Mouse (Mus musculus) thymus, postnatal 25 days (tissue): ENCODE results near the gene 4632433K11Rik.

Source experiments
- DNase-seq: peaks from one replicate; pipeline ENCODE4 v3.0.0; 2022

Gene 4632433K11Rik

GRCm38 (mm10) chr7:5020000-5020681 lies 13.8 kb upstream of the 4632433K11Rik start, which contains the start of the genes Zfp865 and Ccdc106:
Gene Zfp865, plus strand, starts transcription at chr7:5020376.
Gene Ccdc106, plus strand, starts transcription at chr7:5020553.
- DNase-seq = peak; percentile 99

DNA sequence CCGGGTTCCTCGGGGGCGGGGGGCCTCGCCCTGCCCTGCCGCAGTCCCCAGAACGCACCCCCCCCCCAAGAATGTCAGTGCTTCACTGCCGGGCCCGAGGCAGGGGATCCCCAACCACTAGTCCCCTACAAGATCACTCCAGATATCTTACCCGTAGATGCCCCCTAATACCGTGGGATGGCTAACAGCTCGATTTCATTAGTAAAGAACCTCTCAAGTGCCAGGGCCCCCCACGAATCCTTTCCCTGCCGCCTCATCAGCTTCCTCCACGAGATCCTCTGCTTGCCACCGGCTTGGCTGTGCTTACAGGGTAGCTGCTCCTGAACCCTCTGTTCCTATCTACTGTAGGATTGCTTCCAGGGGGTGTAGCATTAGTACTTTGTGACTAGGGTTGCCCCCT lies 13.2 kb upstream of the 4632433K11Rik start:
- DNase-seq = no peak

DNA sequence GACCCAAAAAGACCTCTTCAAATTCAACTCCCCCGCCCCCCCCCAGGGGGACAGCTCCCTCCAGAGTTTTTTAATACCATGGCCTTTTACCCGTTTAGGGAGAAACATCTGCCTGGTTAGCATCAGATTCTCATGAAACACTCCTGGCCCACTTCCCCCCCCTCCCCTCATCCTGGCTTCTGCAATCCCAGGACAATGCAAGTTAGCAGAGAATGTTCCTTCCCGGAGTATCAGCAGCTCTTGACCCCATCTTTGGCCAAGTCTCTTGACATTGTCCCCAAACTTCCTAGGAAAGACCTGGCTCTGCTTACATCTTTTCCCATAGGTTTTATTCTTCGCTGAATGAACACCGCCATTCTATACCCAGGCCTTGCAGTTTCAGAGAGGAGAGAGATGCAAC lies 12.7 kb upstream of the 4632433K11Rik start:
- no peak for DNase-seq

DNA sequence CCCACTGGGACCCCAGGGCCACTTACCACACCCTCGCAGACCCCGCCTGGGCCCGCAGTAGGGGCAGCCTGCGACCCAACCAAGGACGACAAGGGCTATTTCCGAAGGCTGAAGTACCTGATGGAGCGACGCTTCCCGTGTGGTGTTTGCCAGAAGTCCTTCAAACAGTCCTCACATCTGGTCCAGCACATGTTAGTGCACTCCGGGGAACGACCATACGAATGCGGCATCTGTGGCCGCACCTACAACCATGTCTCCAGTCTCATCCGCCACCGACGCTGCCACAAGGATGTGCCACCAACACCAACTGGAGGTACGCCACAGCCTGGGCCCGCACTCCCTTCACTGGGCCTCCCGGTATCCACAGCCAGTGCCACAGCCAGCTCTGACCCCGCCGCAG lies 4.4 kb upstream of the 4632433K11Rik start:
- no peak for DNase-seq

- DNase-seq = no peak
Observed at GRCm38 (mm10) chr7:5029946-5030345, 4.0 kb upstream of the 4632433K11Rik start.

- DNase-seq = no peak
Observed at GRCm38 (mm10) chr7:5030554-5031275, 3.2 kb upstream of the 4632433K11Rik start.

GRCm38 (mm10) chr7:5031496-5031895 lies 2.4 kb upstream of the 4632433K11Rik start:
- DNase-seq = no peak

- DNase-seq = no peak
Observed at GRCm38 (mm10) chr7:5035628-5036027, 1.7 kb downstream of the 4632433K11Rik start.

DNA sequence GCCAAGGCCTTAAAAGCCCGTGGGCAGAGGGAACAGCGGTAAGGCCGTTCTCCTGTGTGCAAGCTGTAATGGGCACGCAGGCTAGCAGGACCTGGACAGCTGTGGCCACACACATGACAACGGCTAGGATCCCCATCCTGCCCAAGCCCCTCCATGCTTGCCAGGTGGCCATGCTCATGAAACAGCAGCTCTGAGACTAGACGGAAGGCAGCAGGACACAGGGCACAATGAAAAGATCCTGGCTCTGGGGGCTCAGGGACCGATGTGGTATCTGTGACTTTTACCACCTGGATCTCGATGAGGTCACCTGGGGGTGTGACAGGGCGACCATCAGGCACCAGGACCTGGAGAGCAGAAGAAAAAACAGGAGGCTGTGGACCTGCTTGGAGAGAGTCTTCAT lies 2.2 kb downstream of the 4632433K11Rik start:
- DNase-seq = no peak

DNA sequence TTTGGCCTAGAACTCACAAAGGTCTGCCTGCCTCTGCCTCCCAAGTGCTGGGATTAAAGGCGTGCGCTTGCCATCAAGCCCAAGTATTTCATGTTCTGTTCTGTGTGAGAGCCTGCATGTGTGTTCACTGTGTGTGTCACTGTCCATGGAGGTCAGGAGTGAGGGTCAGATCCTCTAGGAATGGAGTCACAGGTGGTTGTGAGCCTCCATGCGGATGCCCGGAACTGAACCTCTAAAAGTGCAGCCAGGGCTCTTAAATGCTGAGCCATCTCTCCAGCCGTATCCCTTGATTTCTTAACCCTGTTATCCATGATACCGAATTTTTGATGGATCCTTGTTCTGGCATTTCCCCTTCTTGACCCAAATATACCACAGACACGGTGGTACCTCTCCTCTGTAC lies 3.1 kb downstream of the 4632433K11Rik start:
- DNase-seq = no peak

DNA sequence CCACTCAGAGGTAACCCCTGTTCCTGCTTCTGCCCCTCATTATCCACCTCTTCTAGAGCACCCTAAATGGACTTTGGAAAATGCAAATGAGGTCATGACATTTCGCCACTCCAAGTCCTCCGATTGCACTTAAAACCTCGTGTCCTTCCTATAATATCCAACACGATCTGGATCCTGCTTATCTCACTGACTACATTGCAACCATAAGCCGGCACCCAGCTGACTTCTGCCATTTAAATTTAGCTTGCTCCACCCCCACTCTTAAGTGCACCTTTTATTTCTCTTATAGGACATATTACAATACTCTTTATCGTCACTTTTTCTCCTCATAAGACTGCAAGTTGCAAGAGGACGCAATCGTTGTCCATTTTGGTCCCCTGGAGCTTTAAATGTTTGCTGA lies 3.5 kb downstream of the 4632433K11Rik start:
- DNase-seq = no peak

DNA sequence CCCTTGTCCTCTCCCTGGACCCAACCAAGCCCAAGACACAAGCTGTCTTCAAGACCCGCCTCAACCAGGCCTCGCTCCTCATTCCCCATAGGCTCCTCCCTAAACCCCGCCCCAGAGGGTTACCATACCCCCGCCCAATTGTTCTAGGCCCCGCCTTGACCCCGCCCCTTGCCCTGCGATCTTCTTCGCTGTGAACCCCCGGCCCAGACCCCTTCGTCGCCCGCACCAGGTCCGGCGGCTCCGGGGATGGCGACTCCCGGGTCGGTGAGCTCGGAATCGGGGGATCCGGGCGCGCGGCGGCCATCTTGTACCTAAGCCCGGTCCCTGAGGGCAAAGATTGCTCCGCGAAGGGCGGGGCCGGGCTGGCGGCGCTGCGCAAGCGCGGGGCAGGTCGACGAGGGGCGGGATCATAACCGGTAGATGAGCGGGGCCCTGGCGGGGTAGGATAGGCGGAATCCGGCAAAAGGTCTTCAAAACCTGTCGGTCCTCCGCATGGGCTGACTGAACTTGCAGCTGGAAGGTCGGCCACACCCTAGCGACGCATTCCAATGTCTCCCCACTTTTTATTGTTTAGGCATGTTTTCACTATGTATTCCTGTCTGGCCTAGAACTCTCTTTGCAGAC lies 4.3 kb downstream of the 4632433K11Rik start, which contains the start of gene Zfp784:
Zfp784 (minus strand) TSS at position 338 of the 624 bp plus-strand sequence.
- DNase-seq = peak; percentile 95

DNA sequence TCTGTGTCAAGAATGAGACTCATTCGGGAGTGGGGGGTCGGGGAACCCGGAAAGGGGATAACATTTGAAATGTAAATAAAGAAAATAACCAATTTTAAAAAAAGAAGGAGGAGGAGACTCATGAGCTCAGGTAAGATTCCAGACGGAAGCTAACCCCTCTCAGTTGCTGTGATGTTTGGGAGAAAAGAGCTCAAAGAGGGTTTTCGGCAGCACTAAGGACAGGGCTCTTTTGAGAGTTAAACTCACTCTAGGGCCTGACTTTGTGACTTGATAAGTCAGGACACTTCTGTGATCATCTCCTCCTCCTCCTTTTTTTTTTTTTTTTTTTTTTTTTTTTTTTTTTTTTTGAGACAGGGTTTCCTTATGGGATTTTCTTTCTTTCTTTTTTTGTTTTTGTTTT lies 5.0 kb downstream of the 4632433K11Rik start:
- no peak for DNase-seq

- DNase-seq = no peak
Observed at GRCm38 (mm10) chr7:5044981-5045380, 11.1 kb downstream of the 4632433K11Rik start.

GRCm38 (mm10) chr7:5046112-5046511 lies 12.2 kb downstream of the 4632433K11Rik start:
- no peak for DNase-seq

DNA sequence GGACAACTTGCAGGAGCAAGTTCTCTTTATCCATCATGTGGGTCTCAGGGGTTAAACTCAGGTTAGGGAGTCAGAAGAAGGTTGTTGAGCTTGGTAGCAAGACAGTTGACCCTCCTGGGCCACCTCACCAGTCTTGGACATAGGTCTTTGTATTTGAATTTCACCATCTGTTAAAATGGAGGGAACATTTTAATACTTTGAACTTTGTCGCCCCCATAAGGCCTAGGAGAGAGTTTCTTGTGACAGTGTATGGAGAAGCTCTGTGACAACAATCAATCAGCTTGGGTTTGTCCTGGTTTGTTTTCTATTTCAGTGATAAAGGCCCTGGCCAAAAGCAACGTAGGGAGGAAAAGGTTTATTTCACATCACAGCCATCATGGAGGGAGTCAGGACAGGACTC lies 13.4 kb downstream of the 4632433K11Rik start:
- peak; percentile 40 for DNase-seq

DNA sequence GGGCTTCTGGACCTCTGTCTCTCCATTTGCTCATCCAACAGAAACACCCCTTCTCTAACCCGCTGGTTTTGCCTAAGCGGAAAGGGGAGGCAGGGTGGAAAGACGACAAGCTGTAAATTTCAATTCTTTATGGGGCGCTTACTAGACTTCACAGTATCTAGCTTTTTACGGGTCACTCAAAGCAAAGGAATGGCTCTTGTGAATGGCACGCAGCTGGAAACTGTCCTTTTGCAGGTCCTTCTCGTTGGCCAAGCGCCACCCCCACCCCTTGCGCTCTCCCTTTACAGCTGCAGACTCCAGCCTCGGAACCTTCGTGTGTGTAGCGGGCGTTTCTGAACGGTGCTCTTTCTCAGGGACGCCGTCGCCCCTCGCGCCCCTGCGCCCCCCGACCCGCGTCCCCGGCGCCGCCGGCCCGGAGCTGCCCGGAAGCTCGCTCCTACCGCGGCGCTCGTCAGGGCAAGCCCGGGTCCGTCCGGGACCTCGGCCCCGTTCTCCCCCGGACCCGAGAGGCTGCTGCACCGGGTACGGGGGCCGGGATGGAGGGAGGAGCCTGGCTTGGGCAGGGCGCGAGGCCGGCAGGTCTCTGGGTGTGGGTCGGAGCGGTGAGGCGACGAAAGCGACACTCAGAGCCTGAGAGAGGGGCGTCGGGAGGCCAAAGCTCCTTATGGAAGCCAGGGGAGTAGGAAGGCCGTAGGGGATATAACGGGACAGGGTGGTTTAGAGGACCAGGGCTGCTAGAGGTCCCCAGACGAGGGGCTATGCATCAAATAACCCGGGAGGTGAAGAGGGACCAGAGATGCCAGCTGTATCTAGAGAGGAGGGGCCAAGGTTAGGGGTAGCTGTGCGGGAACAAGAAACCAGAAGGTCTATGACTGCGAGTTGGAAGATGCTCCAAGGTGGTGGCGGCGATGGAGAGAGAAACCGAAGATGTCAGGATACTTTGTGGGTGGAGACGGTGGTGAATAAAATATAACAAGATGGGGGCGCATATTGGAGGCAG lies 17.6 kb downstream of the 4632433K11Rik start, which contains the start of gene Zfp580:
Zfp580 (plus strand) TSS at position 346 of the 1,000 bp plus-strand sequence.
- peak; percentile 68 for DNase-seq

GRCm38 (mm10) chr7:5052438-5052837 lies 18.5 kb downstream of the 4632433K11Rik start:
- no peak for DNase-seq

- no peak for DNase-seq
Observed at GRCm38 (mm10) chr7:5052931-5053343, 19.0 kb downstream of the 4632433K11Rik start.

DNA sequence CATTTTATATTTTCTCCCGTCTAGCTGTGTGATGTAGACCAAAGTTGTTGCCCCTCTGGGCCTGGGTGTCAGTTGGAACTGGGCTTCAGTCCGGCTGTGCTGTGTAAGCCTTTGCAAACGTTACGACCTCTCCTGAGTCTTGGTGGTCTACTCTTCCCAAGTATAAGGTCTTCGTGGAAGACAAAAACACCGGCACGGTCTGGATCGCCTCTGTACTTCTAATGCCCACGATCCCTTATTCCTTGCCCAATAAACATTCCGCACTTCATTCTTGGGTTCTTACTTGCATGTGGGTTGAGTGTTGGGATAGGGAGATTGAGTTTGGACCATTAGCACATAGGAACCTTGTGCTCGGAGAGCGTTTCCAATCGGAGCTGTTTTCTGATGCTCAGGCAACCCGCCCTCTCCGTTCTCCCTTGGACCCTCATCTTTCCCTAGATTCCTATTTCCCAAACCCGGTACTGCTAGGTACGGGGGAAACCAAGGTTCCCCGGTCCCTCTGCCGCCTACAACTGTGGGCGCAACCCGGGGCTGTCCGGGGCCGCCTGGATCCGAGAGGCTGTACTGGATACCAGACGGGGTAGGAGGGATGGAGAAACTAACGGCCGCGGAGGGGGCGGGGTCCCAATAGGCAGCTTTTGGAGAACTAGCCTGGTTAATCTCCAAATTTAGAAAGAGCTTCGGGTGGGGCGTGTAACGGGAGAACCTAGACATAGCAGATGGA lies 19.7 kb downstream of the 4632433K11Rik start:
- DNase-seq = no peak

- peak; percentile 6 for DNase-seq
Observed at GRCm38 (mm10) chr7:5056651-5057263, 22.8 kb downstream of the 4632433K11Rik start.
